Mouse (Mus musculus): ENCODE data around the gene Cuta. TPM values are rescaled to one million over a fixed set of nuclear protein-coding genes. Genes with fewer than 3 reads are reported as not detected.

Cuta gene
- total RNA-seq, 2 experiments from 2014 or later = 91.3 to 95.8 TPM

- peak; percentile 70 for TF ChIP-seq CTCF (conservative IDR thresholded peaks at IDR 0.05)
- DNase-seq (ENCODE audit: low spot score in 2 of 2) = peak; percentile 71
- H3K27ac ChIP-seq = peak overlapping the region; percentile 49; the same call in 1 of the 2 replicates
- H3K4me3 ChIP-seq = peak overlapping the region; percentile 65
These were observed 54.1 kb downstream of the Cuta start for GRCm38 (mm10) chr17:26884995-26885926.

Small RNA genes within 50 kb of the gene (microRNA-seq; reads per million reads assigned to microRNA genes)
- gene Gm27775 (0 reads per million in 2 experiments), gene Mir3083 (17.9 to 57.3 reads per million in 2 experiments), gene Mir6968 (2.2 to 3.1 reads per million in 2 experiments)

Other genes with a start within 250 kb of the Cuta start
- gene Crebrf, start 223.9 kb downstream of the Cuta start, total RNA-seq (2021) = 100 to 1,000 TPM; 127 to 134 TPM
- 10 to 100 TPM; 31.5 to 35.7 TPM for gene Bnip1, start 158.5 kb downstream of the Cuta start, total RNA-seq (2021)
- gene Nkx2-5, start 94.6 kb downstream of the Cuta start, total RNA-seq (2021) = not detected
- 1 to 10 TPM; 2.8 to 3.3 TPM for gene Kifc5b, start 22.5 kb downstream of the Cuta start, total RNA-seq (2021)
- 10 to 100 TPM; 31.4 to 33.9 TPM for gene Phf1, start 6.5 kb downstream of the Cuta start, total RNA-seq (2021)
- gene Syngap1, start 1.7 kb upstream of the Cuta start, total RNA-seq (2021) = 100 to 1,000 TPM; 463 to 497 TPM
- gene Zbtb9, start 33.6 kb upstream of the Cuta start, total RNA-seq (2021) = 10 to 100 TPM; 14.8 to 15.7 TPM
- 10 to 100 TPM; 12.7 to 14.3 TPM for gene Bak1, start 89.4 kb upstream of the Cuta start, total RNA-seq (2021)
- gene Itpr3, start 117.7 kb upstream of the Cuta start, total RNA-seq (2021) = 1 to 10 TPM; 2.6 to 3.6 TPM
- gene Uqcc2, start 194.3 kb upstream of the Cuta start, total RNA-seq (2021) = 100 to 1,000 TPM; 182 to 220 TPM
- gene Ip6k3, start 228.2 kb upstream of the Cuta start, total RNA-seq (2021) = under 1 TPM; 0.15 to 0.20 TPM